Mouse (Mus musculus) MEL (cell line): Measurements from ENCODE around the gene Il27. TPM values are rescaled to one million over a fixed set of nuclear protein-coding genes. Genes with fewer than 3 reads are reported as not detected.

Source experiments
- DNase-seq: peaks from one replicate; pipeline ENCODE4 v3.0.0; 2011; ENCODE audit warnings: low read depth, low spot score
- H3K27ac ChIP-seq: 2 replicates; pipeline ENCODE4 v1.5.1; 2012; ENCODE audit warnings: low read depth, mild to moderate bottlenecking, control low read depth, low read length, moderate library complexity; ENCODE audit not compliant: control insufficient read depth
- H3K27me3 ChIP-seq, 2 experiments: fragments of 150-350 bp in 1 of 2; sonication (generic) in 1 of 2; 2 replicates each; pipeline ENCODE4 v1.6.1; 2012; ENCODE audit warnings: low read length in 2 of 2, mild to moderate bottlenecking in 2 of 2, improper control_type of control experiment in 1 of 2, moderate library complexity in 1 of 2; ENCODE audit not compliant: insufficient read depth in 2 of 2, control insufficient read depth in 1 of 2
- H3K36me3 ChIP-seq, 2 experiments: 2 replicates each; pipeline ENCODE4 v1.6.1; 2012 to 2014; ENCODE audit warnings: low read length in 2 of 2, improper control_type of control experiment in 1 of 2, inconsistent platforms in 1 of 2, mild to moderate bottlenecking in 1 of 2; ENCODE audit not compliant: insufficient read depth in 2 of 2, control insufficient read depth in 1 of 2
- H3K4me1 ChIP-seq, 2 experiments: fragments of 150-350 bp in 1 of 2; sonication (generic) in 1 of 2; 2 replicates each; pipeline ENCODE4 v1.6.1; 2012; ENCODE audit warnings: low read length in 2 of 2, improper control_type of control experiment in 1 of 2, mild to moderate bottlenecking in 1 of 2; ENCODE audit not compliant: insufficient read depth in 2 of 2, control insufficient read depth in 1 of 2
- H3K4me3 ChIP-seq, 2 experiments: fragments of 150-350 bp in 1 of 2; sonication (generic) in 1 of 2; 2 replicates each; pipeline ENCODE4 v1.5.1; 2012; ENCODE audit warnings: low read depth in 2 of 2, low read length in 2 of 2, mild to moderate bottlenecking in 2 of 2, moderate library complexity in 2 of 2, control low read depth in 1 of 2, improper control_type of control experiment in 1 of 2; ENCODE audit not compliant: control insufficient read depth in 1 of 2, insufficient read depth in 1 of 2
- H3K79me2 ChIP-seq: 2 replicates; pipeline ENCODE4 v1.6.1; 2012; ENCODE audit warnings: mild to moderate bottlenecking, low read length, moderate library complexity; ENCODE audit not compliant: control insufficient read depth, poor library complexity, insufficient read depth
- H3K9ac ChIP-seq: 2 replicates; pipeline ENCODE4 v1.6.1; 2012; ENCODE audit warnings: low read depth, mild to moderate bottlenecking, control low read depth, low read length, moderate library complexity; ENCODE audit not compliant: control insufficient read depth, poor library complexity, severe bottlenecking
- H3K9me3 ChIP-seq: fragments of 150-350 bp; sonication (generic); replicated peaks from 2 replicates; pipeline ENCODE4 v1.6.1; 2012; ENCODE audit warnings: mild to moderate bottlenecking, low read length, improper control_type of control experiment, moderate library complexity; ENCODE audit not compliant: insufficient read depth
- CHD2 ChIP-seq: IDR thresholded peaks from 2 replicates; pipeline ENCODE4 v1.6.1; 2011; ENCODE audit warnings: low read length, improper control_type of control experiment
- E2F4 ChIP-seq: IDR thresholded peaks from 2 replicates; pipeline ENCODE4 v1.6.1; 2011; ENCODE audit warnings: low read depth, low read length, improper control_type of control experiment, borderline replicate concordance
- ELF1 ChIP-seq: IDR thresholded peaks from 2 replicates; pipeline ENCODE4 v1.6.1; 2014; ENCODE audit warnings: low read depth, mild to moderate bottlenecking, inconsistent platforms, low read length, improper control_type of control experiment, moderate library complexity
- EP300 ChIP-seq, 2 experiments: IDR thresholded peaks; 2 replicates each; pipeline ENCODE4 v1.6.1; 2011; ENCODE audit warnings: improper control_type of control experiment in 2 of 2, low read length in 2 of 2, low read depth in 1 of 2, mild to moderate bottlenecking in 1 of 2
- GATA1 ChIP-seq: IDR thresholded peaks from 2 replicates; pipeline ENCODE4 v1.6.1; 2011; ENCODE audit warnings: low read depth, low read length, improper control_type of control experiment
- HCFC1 ChIP-seq: IDR thresholded peaks from 2 replicates; pipeline ENCODE4 v1.6.1; 2012; ENCODE audit warnings: low read depth, mild to moderate bottlenecking, inconsistent platforms, low read length, improper control_type of control experiment, moderate library complexity
- JUND ChIP-seq: IDR thresholded peaks from 2 replicates; pipeline ENCODE4 v1.6.1; 2011; ENCODE audit warnings: low read depth, mild to moderate bottlenecking, improper control_type of control experiment, low read length
- MAFK ChIP-seq: IDR thresholded peaks from 2 replicates; pipeline ENCODE4 v1.6.1; 2011; ENCODE audit warnings: low read depth, mild to moderate bottlenecking, low read length, improper control_type of control experiment, borderline replicate concordance
- MEF2A ChIP-seq: IDR thresholded peaks from 2 replicates; pipeline ENCODE4 v1.6.1; 2014; ENCODE audit warnings: low read depth, mild to moderate bottlenecking, inconsistent platforms, low read length, improper control_type of control experiment; ENCODE audit not compliant: poor library complexity, insufficient replicate concordance, severe bottlenecking; ENCODE audit errors: extremely low read depth
- MYB ChIP-seq: IDR thresholded peaks from 2 replicates; pipeline ENCODE4 v1.6.1; 2011; ENCODE audit warnings: mild to moderate bottlenecking, low read depth, low read length, improper control_type of control experiment
- MYC ChIP-seq: IDR thresholded peaks from 2 replicates; pipeline ENCODE4 v1.6.1; 2011; ENCODE audit warnings: low read depth, mild to moderate bottlenecking, low read length, improper control_type of control experiment, moderate library complexity
- NELFE ChIP-seq: IDR thresholded peaks from 2 replicates; pipeline ENCODE4 v1.6.1; 2011; ENCODE audit warnings: low read depth, low read length, improper control_type of control experiment
- NRF1 ChIP-seq: IDR thresholded peaks from 2 replicates; pipeline ENCODE4 v1.6.1; 2014; ENCODE audit warnings: low read depth, mild to moderate bottlenecking, inconsistent platforms, low read length, improper control_type of control experiment, moderate library complexity; ENCODE audit not compliant: poor library complexity, insufficient read depth, severe bottlenecking
- POLR2A ChIP-seq, 2 experiments: IDR thresholded peaks; 2 replicates each; pipeline ENCODE4 v1.6.1; 2011 to 2012; ENCODE audit warnings: low read length in 2 of 2, mild to moderate bottlenecking in 2 of 2, control low read depth in 1 of 2, improper control_type of control experiment in 1 of 2, low read depth in 1 of 2, moderate library complexity in 1 of 2; ENCODE audit not compliant: control insufficient read depth in 1 of 2, insufficient read depth in 1 of 2, poor library complexity in 1 of 2
- POLR2AphosphoS5 ChIP-seq: IDR thresholded peaks from 2 replicates; pipeline ENCODE4 v1.6.1; 2012; ENCODE audit warnings: low read depth, borderline replicate concordance, mild to moderate bottlenecking, inconsistent platforms, low read length, moderate library complexity, mixed read lengths
- SIN3A ChIP-seq: IDR thresholded peaks from 2 replicates; pipeline ENCODE4 v1.6.1; 2012; ENCODE audit warnings: low read length, improper control_type of control experiment, inconsistent platforms
- TAL1 ChIP-seq: IDR thresholded peaks from 2 replicates; pipeline ENCODE4 v1.6.1; 2012; ENCODE audit warnings: mild to moderate bottlenecking, inconsistent platforms, low read length, moderate library complexity, mixed read lengths
- TBP ChIP-seq: IDR thresholded peaks from 2 replicates; pipeline ENCODE4 v1.8.0; 2011; ENCODE audit warnings: low read depth, low read length, improper control_type of control experiment
- TCF12 ChIP-seq: IDR thresholded peaks from 2 replicates; pipeline ENCODE4 v1.6.1; 2014; ENCODE audit warnings: low read depth, mild to moderate bottlenecking, inconsistent platforms, low read length, improper control_type of control experiment, moderate library complexity
- UBTF ChIP-seq: IDR thresholded peaks from 2 replicates; pipeline ENCODE4 v1.6.1; 2012; ENCODE audit warnings: low read depth, mild to moderate bottlenecking, inconsistent platforms, low read length, improper control_type of control experiment, moderate library complexity, borderline replicate concordance; ENCODE audit not compliant: insufficient read depth
- USF1 ChIP-seq: IDR thresholded peaks from 2 replicates; pipeline ENCODE4 v1.6.1; 2014; ENCODE audit warnings: low read depth, mild to moderate bottlenecking, inconsistent platforms, low read length, improper control_type of control experiment, moderate library complexity
- ZNF384 ChIP-seq: IDR thresholded peaks from 2 replicates; pipeline ENCODE4 v1.6.1; 2012; ENCODE audit warnings: low read depth, mild to moderate bottlenecking, inconsistent platforms, low read length, improper control_type of control experiment
- polyA plus RNA-seq, 2 experiments: library from polyadenylated mRNA; stranded (reverse) in 1 of 2; unstranded in 1 of 2; fragments of >175 nt in 1 of 2; fragments of >200 nt in 1 of 2; gene quantifications; 2 replicates each; pipeline versions ENCODE4 v1.2.1 to v1.2.4; 2012; ENCODE audit warnings: low replicate concordance in 2 of 2, low read depth in 1 of 2; ENCODE audit not compliant: insufficient read length in 2 of 2, insufficient read depth in 1 of 2, missing spikeins in 1 of 2
- total RNA-seq: library from RNA; depleted of rRNA; stranded (reverse); fragments of 300-350 nt; gene quantifications from 2 replicates; pipeline ENCODE4 v1.2.3, GENCODE M21; 2012

The Il27 gene
- total and polyA plus RNA-seq, 3 experiments: 0.07 TPM; not detected in 2

DNA sequence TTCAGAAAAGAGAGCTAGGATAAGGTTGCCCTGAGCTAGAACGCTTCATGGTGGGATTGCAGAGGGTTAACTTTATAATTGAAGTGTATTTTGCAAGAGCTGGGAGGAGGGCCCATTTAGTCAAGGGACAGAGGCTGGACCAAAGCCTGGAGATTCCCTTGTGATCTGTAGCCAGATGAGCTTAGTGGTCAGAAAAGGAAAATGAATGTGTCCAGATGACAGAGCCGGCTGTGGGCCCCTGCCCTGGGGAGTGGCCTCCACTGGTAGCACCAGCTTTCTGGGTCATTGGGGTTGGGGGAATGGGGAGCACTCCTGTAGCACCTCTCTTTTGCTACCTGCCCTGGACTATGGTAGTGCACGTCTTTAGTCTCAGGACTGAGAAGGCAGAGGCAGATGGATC is 12.3 kb upstream of the Il27 start:
- TF ChIP-seq NELFE: no peak
- TF ChIP-seq MEF2A: no peak
- no peak for TF ChIP-seq TCF12
- no peak for TF ChIP-seq MYC
- TF ChIP-seq, all 39 proteins: peak for 0
- DNase-seq: no peak
- Histone ChIP-seq H3K27me3 (no peaks in the 10 kb centered on the region), H3K27ac (no peak overlapping the region), H3K9ac (no peak overlapping the region), H3K4me1 (no peaks in the 10 kb centered on the region), H3K4me3 (no peak overlapping the region), H3K36me3 (no peaks in the 10 kb centered on the region), H3K9me3 (no peaks in the 10 kb centered on the region), H3K79me2 (no peaks in the 10 kb centered on the region)

DNA sequence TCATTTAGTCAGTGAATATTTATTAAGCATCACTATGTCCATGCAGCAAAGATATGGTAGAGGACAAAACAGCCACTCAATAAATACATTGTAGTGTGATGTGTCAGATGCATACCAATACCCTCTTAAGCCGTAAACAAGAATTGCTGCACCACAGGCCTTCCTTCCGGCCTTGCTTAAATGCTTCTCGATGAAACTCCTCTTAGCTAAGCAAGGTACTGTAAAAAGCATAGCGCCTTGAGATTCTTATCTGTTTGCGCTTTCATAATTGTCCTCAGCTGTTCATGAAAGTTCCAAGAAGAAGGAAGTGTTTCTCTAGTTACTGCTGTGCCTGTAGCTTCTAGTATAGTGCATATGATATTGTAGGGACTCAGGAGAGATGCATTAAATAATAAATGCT is 11.9 kb upstream of the Il27 start:
- Histone ChIP-seq H3K4me3 (no peak overlapping the region), H3K9ac (no peak overlapping the region), H3K27me3 (no peaks in the 10 kb centered on the region), H3K79me2 (no peaks in the 10 kb centered on the region), H3K27ac (no peak overlapping the region), H3K9me3 (no peaks in the 10 kb centered on the region), H3K36me3 (no peaks in the 10 kb centered on the region), H3K4me1 (no peaks in the 10 kb centered on the region)
- TF ChIP-seq TAL1 (no peak), CHD2 (no peak), ZNF384 (no peak), GATA1 (peak; percentile 31; the same call in 1 of the 2 replicates), TBP (no peak), MYB (no peak), ELF1 (no peak)
- peak; percentile 15 for DNase-seq

DNA sequence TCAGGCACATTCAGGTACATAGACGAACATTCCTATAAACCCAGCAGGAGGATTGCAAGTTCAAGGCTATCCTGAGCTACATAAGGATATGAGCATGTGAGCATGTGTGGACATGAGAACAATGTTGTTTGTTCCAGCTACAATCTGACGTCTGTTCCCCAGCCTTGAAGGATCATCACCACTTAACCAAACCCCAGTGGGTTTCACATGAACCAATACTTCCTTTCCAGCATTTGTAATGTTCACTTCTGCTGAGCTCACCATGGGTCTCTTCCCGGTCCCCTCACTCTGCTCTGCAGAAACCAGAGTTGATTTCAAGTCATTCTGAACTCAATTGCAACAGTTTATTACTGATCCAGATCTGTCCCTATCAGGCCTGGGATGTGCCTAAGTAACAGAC is 7.9 kb upstream of the Il27 start:
- TF ChIP-seq USF1: no peak
- TF ChIP-seq POLR2A (IDR thresholded peaks at IDR 0.05; ENCODE audit: control insufficient read depth in 1 of 2, insufficient read depth in 1 of 2, low read depth in 1 of 2, low read length in 2 of 2, poor library complexity in 1 of 2): no peak
- no peak for TF ChIP-seq UBTF
- no peak for TF ChIP-seq TBP
- TF ChIP-seq JUND: no peak
- no peak for TF ChIP-seq HCFC1
- TF ChIP-seq E2F4: no peak
- TF ChIP-seq NRF1: no peak
- TF ChIP-seq SIN3A: no peak
- TF ChIP-seq MAFK: no peak
- TF ChIP-seq POLR2AphosphoS5: no peak
- no peak for TF ChIP-seq EP300 (IDR thresholded peaks at IDR 0.05; ENCODE audit: low read depth in 1 of 2, low read length in 2 of 2)
- no peak for TF ChIP-seq MYB
- no peak for TF ChIP-seq MYC
- no peak overlapping the region for H3K4me3 ChIP-seq

More for the DNA sequence above, 7.9 kb upstream of the Il27 start:
- H3K27me3 ChIP-seq: no peaks in the 10 kb centered on the region
- no peak overlapping the region for H3K27ac ChIP-seq
- peaks cover 4 to 8% of the 10 kb centered on the region in 2 experiments for H3K4me1 ChIP-seq
- no peaks in the 10 kb centered on the region for H3K79me2 ChIP-seq
- no peak for DNase-seq
- H3K36me3 ChIP-seq: peaks cover 0 to 7% of the 10 kb centered on the region in 2 experiments; a peak in 2 of 4 replicates
- H3K9me3 ChIP-seq: no peaks in the 10 kb centered on the region
- no peak overlapping the region for H3K9ac ChIP-seq
